Mouse (Mus musculus) kidney, embryonic 15.5 days (tissue): Measurements from ENCODE around the gene Kif28. TPM values are rescaled to one million over a fixed set of nuclear protein-coding genes. Genes with fewer than 3 reads are reported as not detected.
"Not testable (repeated sequence)": the region's sequence is repeated elsewhere in the genome, so short reads cannot be mapped to it uniquely, and the experiment has no call there.

Experiments used
- ATAC-seq: fragments of 200-750 bp; cut with Nextera tagmentation; replicated peaks from 2 replicates; pipeline ENCODE4 v1.8.0; 2017; ENCODE audit warnings: moderate TSS enrichment; ENCODE audit not compliant: low FRiP score
- H3K27ac ChIP-seq: fragments of 300-500 bp; sonication (generic); 2 replicates; pipeline ENCODE4 v1.5.1; 2015; ENCODE audit warnings: mild to moderate bottlenecking, inconsistent platforms
- H3K27me3 ChIP-seq: fragments of 300-500 bp; sonication (generic); 2 replicates; pipeline ENCODE4 v1.6.1; 2015; ENCODE audit warnings: inconsistent platforms
- H3K36me3 ChIP-seq: fragments of 300-500 bp; sonication (generic); 2 replicates; pipeline ENCODE4 v1.6.1; 2015; ENCODE audit warnings: inconsistent platforms
- H3K4me1 ChIP-seq: fragments of 300-500 bp; sonication (generic); 2 replicates; pipeline ENCODE4 v1.6.1; 2015; ENCODE audit warnings: inconsistent platforms
- H3K4me2 ChIP-seq: fragments of 300-500 bp; sonication (generic); 2 replicates; pipeline ENCODE4 v1.6.1; 2015; ENCODE audit warnings: moderate library complexity, mild to moderate bottlenecking, inconsistent platforms
- H3K4me3 ChIP-seq: fragments of 300-500 bp; sonication (generic); replicated peaks from 2 replicates; pipeline ENCODE4 v1.5.1; 2015; ENCODE audit warnings: mild to moderate bottlenecking, inconsistent platforms
- H3K9ac ChIP-seq: fragments of 300-500 bp; sonication (generic); 2 replicates; pipeline ENCODE4 v1.6.1; 2015; ENCODE audit warnings: mild to moderate bottlenecking, inconsistent platforms
- H3K9me3 ChIP-seq: fragments of 300-500 bp; sonication (generic); replicated peaks from 2 replicates; pipeline ENCODE4 v1.6.1; 2016; ENCODE audit warnings: inconsistent platforms
- WGBS: fragments of 180-500 bp; shearing (Covaris S2); methylation state at CpG from one replicate; pipeline ENCODE4 v1.1.7; 2015; ENCODE audit warnings: mixed read lengths; 5-methylcytosine and 5-hydroxymethylcytosine counted together
- polyA plus RNA-seq: library from polyadenylated mRNA; unstranded; fragments of >200 nt; fragmentation: Nextera tagmentation; extraction: Ambion mirVana; gene quantifications from 2 replicates; pipeline ENCODE4 v1.2.1, GENCODE M21; 2015

Kif28 gene
- polyA plus RNA-seq, 1 experiment from 2014 or later: not detected

GRCm38 (mm10) chr1:179734500-179735474 is 10.3 kb downstream of the Kif28 start:
- Histone ChIP-seq H3K9me3 (no peaks in the 10 kb centered on the region), H3K4me1 (no peaks in the 10 kb centered on the region), H3K4me2 (peak overlapping the region; percentile 22; the same call in 1 of the 2 replicates), H3K9ac (no peak overlapping the region), H3K4me3 (no peak overlapping the region), H3K36me3 (no peaks in the 10 kb centered on the region), H3K27me3 (no peaks in the 10 kb centered on the region), H3K27ac (no peak overlapping the region)
- no peak for ATAC-seq
- WGBS: 44% methylated on average over 15 of the region's 15 CpGs

- 78% methylated on average over 3 of the region's 3 CpGs for WGBS
- Histone ChIP-seq H3K27me3 (no peaks in the 10 kb centered on the region), H3K9ac (no peak overlapping the region), H3K4me2 (no peak overlapping the region), H3K4me1 (no peaks in the 10 kb centered on the region), H3K36me3 (no peaks in the 10 kb centered on the region), H3K27ac (no peak overlapping the region), H3K9me3 (no peaks in the 10 kb centered on the region), H3K4me3 (no peak overlapping the region)
- no peak for ATAC-seq
These were observed 13.7 kb downstream of the Kif28 start for GRCm38 (mm10) chr1:179731391-179731790.

- 88% methylated on average over 10 of the region's 10 CpGs for WGBS
- Histone ChIP-seq H3K9ac (no peak overlapping the region), H3K27ac (no peak overlapping the region), H3K4me2 (no peak overlapping the region), H3K27me3 (no peaks in the 10 kb centered on the region), H3K4me3 (no peak overlapping the region), H3K9me3 (no peaks in the 10 kb centered on the region), H3K36me3 (no peaks in the 10 kb centered on the region), H3K4me1 (no peaks in the 10 kb centered on the region)
- ATAC-seq: no peak
These were observed 16.4 kb downstream of the Kif28 start for GRCm38 (mm10) chr1:179728661-179729060.

GRCm38 (mm10) chr1:179722811-179723469 is 22.1 kb downstream of the Kif28 start:
- H3K27me3 ChIP-seq: no peaks in the 10 kb centered on the region
- H3K4me3 ChIP-seq: no peak overlapping the region
- H3K4me2 ChIP-seq: no peak overlapping the region
- H3K9ac ChIP-seq: no peak overlapping the region
- no peaks in the 10 kb centered on the region for H3K9me3 ChIP-seq
- no peak overlapping the region for H3K27ac ChIP-seq
- no peaks in the 10 kb centered on the region for H3K4me1 ChIP-seq
- peak; percentile 62; the same call in 1 of the 2 replicates for ATAC-seq
- 52% methylated on average over 8 of the region's 8 CpGs for WGBS
- H3K36me3 ChIP-seq: no peaks in the 10 kb centered on the region

- no peaks in the 10 kb centered on the region for H3K27me3 ChIP-seq
- no peaks in the 10 kb centered on the region for H3K9me3 ChIP-seq
- no peak overlapping the region for H3K27ac ChIP-seq
- no peaks in the 10 kb centered on the region for H3K4me1 ChIP-seq
- 88% methylated on average over 4 of the region's 4 CpGs for WGBS
- no peak for ATAC-seq
- no peak overlapping the region for H3K4me3 ChIP-seq
- no peak overlapping the region for H3K4me2 ChIP-seq
- no peak overlapping the region for H3K9ac ChIP-seq
- no peaks in the 10 kb centered on the region for H3K36me3 ChIP-seq
These were observed 29.3 kb downstream of the Kif28 start for GRCm38 (mm10) chr1:179715786-179716185.

GRCm38 (mm10) chr1:179715289-179715688 is 29.8 kb downstream of the Kif28 start:
- 81% methylated on average over 4 of the region's 4 CpGs for WGBS
- H3K27me3 ChIP-seq, H3K4me2 ChIP-seq, H3K27ac ChIP-seq, H3K4me3 ChIP-seq, H3K36me3 ChIP-seq, H3K4me1 ChIP-seq, H3K9me3 ChIP-seq, H3K9ac ChIP-seq, ATAC-seq: not testable (repeated sequence)

GRCm38 (mm10) chr1:179713367-179713766 is 31.7 kb downstream of the Kif28 start:
- Histone ChIP-seq H3K27me3 (no peaks in the 10 kb centered on the region), H3K4me2 (no peak overlapping the region), H3K4me3 (no peak overlapping the region), H3K9me3 (no peaks in the 10 kb centered on the region), H3K9ac (no peak overlapping the region), H3K4me1 (no peaks in the 10 kb centered on the region), H3K27ac (no peak overlapping the region), H3K36me3 (no peaks in the 10 kb centered on the region)
- 88% methylated on average over 3 of the region's 3 CpGs for WGBS
- ATAC-seq: no peak

- WGBS: 86% methylated on average over 7 of the region's 7 CpGs
- H3K27ac ChIP-seq: no peak overlapping the region
- no peak for ATAC-seq
- H3K4me1 ChIP-seq: no peaks in the 10 kb centered on the region
- no peak overlapping the region for H3K4me2 ChIP-seq
- H3K9me3 ChIP-seq: no peaks in the 10 kb centered on the region
- H3K36me3 ChIP-seq: no peaks in the 10 kb centered on the region
- H3K4me3 ChIP-seq: no peak overlapping the region
- H3K27me3 ChIP-seq: no peaks in the 10 kb centered on the region
- H3K9ac ChIP-seq: no peak overlapping the region
These were observed 32.4 kb downstream of the Kif28 start for GRCm38 (mm10) chr1:179712658-179713057.

GRCm38 (mm10) chr1:179710739-179711138 is 34.3 kb downstream of the Kif28 start:
- no peaks in the 10 kb centered on the region for H3K9me3 ChIP-seq
- no peak overlapping the region for H3K4me3 ChIP-seq
- H3K36me3 ChIP-seq: no peaks in the 10 kb centered on the region
- no peaks in the 10 kb centered on the region for H3K27me3 ChIP-seq
- H3K27ac ChIP-seq: no peak overlapping the region
- no peak overlapping the region for H3K9ac ChIP-seq
- WGBS: 85% methylated on average over 5 of the region's 5 CpGs
- H3K4me2 ChIP-seq: no peak overlapping the region
- H3K4me1 ChIP-seq: no peaks in the 10 kb centered on the region
- no peak for ATAC-seq

- H3K4me3 ChIP-seq: no peak overlapping the region
- H3K4me2 ChIP-seq: no peak overlapping the region
- WGBS: 75% methylated on average over 6 of the region's 6 CpGs
- no peaks in the 10 kb centered on the region for H3K4me1 ChIP-seq
- H3K9me3 ChIP-seq: no peaks in the 10 kb centered on the region
- no peak overlapping the region for H3K27ac ChIP-seq
- H3K27me3 ChIP-seq: no peaks in the 10 kb centered on the region
- H3K36me3 ChIP-seq: no peaks in the 10 kb centered on the region
- no peak for ATAC-seq
- no peak overlapping the region for H3K9ac ChIP-seq
These were observed 35.7 kb downstream of the Kif28 start for GRCm38 (mm10) chr1:179709390-179709789.

GRCm38 (mm10) chr1:179705154-179705553 is 39.9 kb downstream of the Kif28 start:
- H3K4me3 ChIP-seq: no peak overlapping the region
- H3K36me3 ChIP-seq: no peaks in the 10 kb centered on the region
- whole genome bisulfite sequencing: 93% methylated on average over 6 of the region's 6 CpGs
- no peak overlapping the region for H3K27ac ChIP-seq
- no peaks in the 10 kb centered on the region for H3K27me3 ChIP-seq
- no peak overlapping the region for H3K4me2 ChIP-seq
- no peak for ATAC-seq
- H3K4me1 ChIP-seq: no peaks in the 10 kb centered on the region
- no peak overlapping the region for H3K9ac ChIP-seq
- no peaks in the 10 kb centered on the region for H3K9me3 ChIP-seq

GRCm38 (mm10) chr1:179704150-179704549 is 40.9 kb downstream of the Kif28 start:
- Histone ChIP-seq H3K4me1 (no peaks in the 10 kb centered on the region), H3K36me3 (no peaks in the 10 kb centered on the region), H3K9me3 (no peaks in the 10 kb centered on the region), H3K27ac (no peak overlapping the region), H3K9ac (no peak overlapping the region), H3K4me3 (no peak overlapping the region), H3K27me3 (no peaks in the 10 kb centered on the region), H3K4me2 (no peak overlapping the region)
- ATAC-seq: no peak
- WGBS: 60% methylated on average over 3 of the region's 3 CpGs
